Mouse (Mus musculus) stomach, embryonic 14.5 days (tissue): Measurements from ENCODE around the gene Tgfb1i1. TPM values are rescaled to one million over a fixed set of nuclear protein-coding genes. Genes with fewer than 3 reads are reported as not detected.

ENCODE experiments used
- ATAC-seq: fragments of 200-750 bp; cut with Nextera tagmentation; 2 replicates; pipeline ENCODE4 v1.8.0; 2017; ENCODE audit warnings: low read depth, moderate TSS enrichment; ENCODE audit not compliant: insufficient number of reproducible peaks, insufficient read depth, low FRiP score
- H3K27ac ChIP-seq: fragments of 300-500 bp; sonication (generic); 2 replicates; pipeline ENCODE4 v1.5.1; 2014; ENCODE audit warnings: mild to moderate bottlenecking, low read length, moderate library complexity, mixed read lengths
- H3K27me3 ChIP-seq: fragments of 300-500 bp; sonication (generic); 2 replicates; pipeline ENCODE4 v1.6.1; 2014; ENCODE audit warnings: low read length, control low read depth, mixed read lengths; ENCODE audit not compliant: control insufficient read depth, insufficient read depth
- H3K36me3 ChIP-seq: fragments of 300-500 bp; sonication (generic); 2 replicates; pipeline ENCODE4 v1.6.1; 2014; ENCODE audit warnings: mild to moderate bottlenecking, control low read depth, low read length, moderate library complexity, mixed read lengths; ENCODE audit not compliant: control insufficient read depth, insufficient read depth
- H3K4me1 ChIP-seq: fragments of 300-500 bp; sonication (generic); 2 replicates; pipeline ENCODE4 v1.6.1; 2014; ENCODE audit warnings: low read length, control low read depth, mixed read lengths; ENCODE audit not compliant: control insufficient read depth, insufficient read depth
- H3K4me2 ChIP-seq: fragments of 300-500 bp; sonication (generic); replicated peaks from 2 replicates; pipeline ENCODE4 v1.6.1; 2014; ENCODE audit warnings: low read depth, low read length, control low read depth
- H3K4me3 ChIP-seq: fragments of 300-500 bp; sonication (generic); 2 replicates; pipeline ENCODE4 v1.5.1; 2014; ENCODE audit warnings: low read depth, low read length, control low read depth
- H3K9ac ChIP-seq: fragments of 300-500 bp; sonication (generic); replicated peaks from 2 replicates; pipeline ENCODE4 v1.6.1; 2014; ENCODE audit warnings: low read depth, mild to moderate bottlenecking, control low read depth, low read length, moderate library complexity, mixed read lengths
- H3K9me3 ChIP-seq: fragments of 300-500 bp; sonication (generic); 2 replicates; pipeline ENCODE4 v1.6.1; 2016; ENCODE audit warnings: low read depth, low read length, control low read depth; ENCODE audit not compliant: control insufficient read depth
- WGBS: fragments of 180-500 bp; shearing (Covaris S2); extraction: QIAGEN DNeasy Blood & Tissue Kit; methylation state at CpG from one replicate; pipeline ENCODE4 v1.1.7; 2014; 5-methylcytosine and 5-hydroxymethylcytosine counted together
- polyA plus RNA-seq: library from polyadenylated mRNA; unstranded; fragments of >200 nt; fragmentation: Nextera tagmentation; extraction: Ambion mirVana; gene quantifications from 2 replicates; pipeline ENCODE4 v1.2.1, GENCODE M21; 2014

The Tgfb1i1 gene
- polyA plus RNA-seq, 1 experiment from 2014 or later = 205 TPM

GRCm38 (mm10) chr7:128248081-128249042 lies 1.8 kb downstream of the Tgfb1i1 start:
- no peak for ATAC-seq
- WGBS = 77% methylated on average over 10 of the region's 10 CpGs
- Histone ChIP-seq H3K4me3 (peak overlapping the region; percentile 48), H3K4me1 (peaks cover 21% of the 10 kb centered on the region), H3K36me3 (peaks cover 30% of the 10 kb centered on the region), H3K27me3 (no peaks in the 10 kb centered on the region), H3K27ac (peak overlapping the region; percentile 93; the same call in 1 of the 2 replicates), H3K9ac (peak overlapping the region; percentile 59), H3K9me3 (no peaks in the 10 kb centered on the region), H3K4me2 (peak overlapping the region; percentile 68)

GRCm38 (mm10) chr7:128249998-128250397 lies 3.4 kb downstream of the Tgfb1i1 start:
- Histone ChIP-seq H3K9me3 (no peaks in the 10 kb centered on the region), H3K4me1 (peaks cover 21% of the 10 kb centered on the region), H3K4me2 (no peak overlapping the region), H3K27me3 (no peaks in the 10 kb centered on the region), H3K4me3 (no peak overlapping the region), H3K36me3 (peaks cover 26% of the 10 kb centered on the region), H3K9ac (no peak overlapping the region), H3K27ac (no peak overlapping the region)
- ATAC-seq = no peak
- WGBS = 85% methylated on average over 5 of the region's 5 CpGs

- Histone ChIP-seq H3K9ac (no peak overlapping the region), H3K27me3 (no peaks in the 10 kb centered on the region), H3K9me3 (no peaks in the 10 kb centered on the region), H3K36me3 (peaks cover 23% of the 10 kb centered on the region), H3K4me1 (peaks cover 19% of the 10 kb centered on the region), H3K4me3 (no peak overlapping the region; the same call in 1 of the 2 replicates), H3K4me2 (peak overlapping the region; percentile 33), H3K27ac (no peak overlapping the region)
- no peak for ATAC-seq
- 48% methylated on average over 12 of the region's 12 CpGs for WGBS
Observed at GRCm38 (mm10) chr7:128251946-128252345, 5.3 kb downstream of the Tgfb1i1 start.

GRCm38 (mm10) chr7:128252609-128253008 lies 6.0 kb downstream of the Tgfb1i1 start:
- no peak for ATAC-seq
- Histone ChIP-seq H3K36me3 (peaks cover 23% of the 10 kb centered on the region), H3K4me1 (peaks cover 21% of the 10 kb centered on the region), H3K27ac (no peak overlapping the region), H3K4me3 (no peak overlapping the region), H3K27me3 (no peaks in the 10 kb centered on the region), H3K9ac (no peak overlapping the region), H3K4me2 (peak overlapping the region; percentile 33), H3K9me3 (no peaks in the 10 kb centered on the region)
- WGBS = 11% methylated on average over 24 of the region's 24 CpGs

GRCm38 (mm10) chr7:128254978-128255377 lies 8.4 kb downstream of the Tgfb1i1 start:
- ATAC-seq = no peak
- H3K9me3 ChIP-seq = no peaks in the 10 kb centered on the region
- WGBS = 53% methylated on average over 2 of the region's 2 CpGs

GRCm38 (mm10) chr7:128255757-128256156 lies 9.1 kb downstream of the Tgfb1i1 start:
- H3K4me3 ChIP-seq = no peak overlapping the region
- peaks cover 20% of the 10 kb centered on the region for H3K36me3 ChIP-seq
- no peak overlapping the region for H3K27ac ChIP-seq
- no peak overlapping the region for H3K9ac ChIP-seq
- no peak for ATAC-seq
- H3K9me3 ChIP-seq = no peaks in the 10 kb centered on the region
- no peak overlapping the region for H3K4me2 ChIP-seq
- WGBS = 84% methylated on average over 5 of the region's 5 CpGs
- no peaks in the 10 kb centered on the region for H3K27me3 ChIP-seq
- H3K4me1 ChIP-seq = peaks cover 17% of the 10 kb centered on the region

More at GRCm38 (mm10) chr7:128254978-128255377, 8.4 kb downstream of the Tgfb1i1 start:
- H3K9ac ChIP-seq = no peak overlapping the region
- peaks cover 17% of the 10 kb centered on the region for H3K4me1 ChIP-seq
- H3K4me3 ChIP-seq = no peak overlapping the region
- peaks cover 20% of the 10 kb centered on the region for H3K36me3 ChIP-seq
- H3K27me3 ChIP-seq = no peaks in the 10 kb centered on the region
- no peak overlapping the region for H3K27ac ChIP-seq
- no peak overlapping the region for H3K4me2 ChIP-seq

- 30% methylated on average over 5 of the region's 5 CpGs for WGBS
- ATAC-seq = no peak
- H3K9me3 ChIP-seq = no peaks in the 10 kb centered on the region
- H3K27ac ChIP-seq = no peak overlapping the region
- H3K4me2 ChIP-seq = no peak overlapping the region
- no peaks in the 10 kb centered on the region for H3K27me3 ChIP-seq
- peaks cover 16% of the 10 kb centered on the region for H3K4me1 ChIP-seq
- no peak overlapping the region for H3K9ac ChIP-seq
- H3K36me3 ChIP-seq = peaks cover 18% of the 10 kb centered on the region
- H3K4me3 ChIP-seq = no peak overlapping the region
Observed at GRCm38 (mm10) chr7:128256783-128257334, 10.2 kb downstream of the Tgfb1i1 start.

GRCm38 (mm10) chr7:128265411-128265810 lies 18.8 kb downstream of the Tgfb1i1 start, which contains the start of gene Slc5a2:
TSS of gene Slc5a2 (plus strand) at chr7:128265657.
- WGBS = 76% methylated on average over 6 of the region's 6 CpGs
- no peak within 1 kb of the TSS for H3K4me3 ChIP-seq

More at GRCm38 (mm10) chr7:128265411-128265810, 18.8 kb downstream of the Tgfb1i1 start, which contains the start of gene Slc5a2:
- H3K4me1 ChIP-seq = no peaks in the 10 kb centered on the region
- no peak within 1 kb of the TSS for H3K4me2 ChIP-seq
- H3K36me3 ChIP-seq = no peaks in the 10 kb centered on the region
- no peak for ATAC-seq
- H3K9ac ChIP-seq = no peak within 1 kb of the TSS
- H3K9me3 ChIP-seq = no peaks in the 10 kb centered on the region
- no peaks in the 10 kb centered on the region for H3K27me3 ChIP-seq
- no peak within 1 kb of the TSS for H3K27ac ChIP-seq
